ENCODE assay signal across 9 mouse cellular contexts in genomic region chr6:116128710-116129109, GRCm38 (mm10).
DNase-seq lines count a peak whose midpoint lies in the region; ATAC-seq and TF ChIP-seq lines count a peak whose summit lies in the region.
"Had no signal": no experiment of that assay in that cellular context is flagged by ENCODE, and none has a peak within 500 bp of the region (broad histone marks: within the 10 kb centered on the region; RNA-seq: fewer than 3 reads in every experiment).

No protein-coding gene starts in this region.

- peak; percentile 37 for DNase-seq in CD4-positive, CD25-positive, alpha-beta regulatory T cell, adult 2 months (ENCODE audit: low read depth, low spot score)
- peak; percentile 43 for DNase-seq in kidney, adult 2 months
- peak; percentile 76 for DNase-seq in NIH3T3 (ENCODE audit: low read depth)
- DNase-seq in heart, postnatal 36 days: peak; percentile 30 to 37
- no peak for DNase-seq in left cerebral cortex, adult 9 months (ENCODE audit: low spot score in 2 of 2)
- DNase-seq in layer of hippocampus, adult 8-10 months (ENCODE audit: low spot score in 2 of 2): no peak

- WGBS in kidney, adult 2 months: 3% methylated on average over 1 of the region's 1 CpGs
- WGBS in kidney, embryonic 15.5 days: 3% methylated on average over 1 of the region's 1 CpGs

- H3K4me1 ChIP-seq in kidney, adult 2 months (ENCODE audit: control insufficient read depth, insufficient read depth, low read length): no peaks in the 10 kb centered on the region; the same call in 1 of the 2 replicates
- no peaks in the 10 kb centered on the region for H3K4me1 ChIP-seq in kidney, embryonic 15.5 days

- H3K27me3 ChIP-seq in kidney, adult 2 months (replicated peaks; ENCODE audit: control insufficient read depth, insufficient read depth, low read length): no peaks in the 10 kb centered on the region
- H3K27me3 ChIP-seq in kidney, embryonic 15.5 days: no peaks in the 10 kb centered on the region
- H3K27me3 ChIP-seq: limb, embryonic 15.5 days had no signal

- no peak overlapping the region for H3K27ac ChIP-seq in kidney, adult 2 months (ENCODE audit: insufficient read depth, low read depth, low read length)
- no peak overlapping the region for H3K27ac ChIP-seq in kidney, embryonic 15.5 days
- H3K27ac ChIP-seq: limb, embryonic 15.5 days had no signal

- H3K36me3 ChIP-seq in kidney, adult 2 months (ENCODE audit: control insufficient read depth, insufficient read depth, low read length): no peaks in the 10 kb centered on the region
- peaks cover 6% of the 10 kb centered on the region for H3K36me3 ChIP-seq in kidney, embryonic 15.5 days

- no peaks in the 10 kb centered on the region for H3K9me3 ChIP-seq in kidney, embryonic 15.5 days (replicated peaks)
- H3K9me3 ChIP-seq: limb, embryonic 15.5 days had no signal

- TF ChIP-seq CTCF in kidney, adult 2 months (conservative IDR thresholded peaks at IDR 0.05; ENCODE audit: insufficient read depth, insufficient read length, low read depth, low read length): no peak

- H3K9ac ChIP-seq in kidney, embryonic 15.5 days: no peak overlapping the region
- H3K9ac ChIP-seq: limb, embryonic 15.5 days had no signal

- H3K4me3 ChIP-seq in kidney, adult 2 months (ENCODE audit: insufficient read depth, low read depth, low read length): no peak overlapping the region
- no peak overlapping the region for H3K4me3 ChIP-seq in kidney, embryonic 15.5 days (replicated peaks)
- H3K4me3 ChIP-seq: limb, embryonic 15.5 days had no signal

- no peak for TF ChIP-seq POLR2A in kidney, adult 2 months (IDR thresholded peaks at IDR 0.05; ENCODE audit: low read depth, low read length)

- intact Hi-C loops in heart, postnatal 36 days (cut with DNase I): loop anchor here (1.0 to 5.0 kb wide), 3 partner anchors 118 to 281 kb away; no protein-coding TSS in a partner anchor

- no peak for ATAC-seq in CD4-positive, CD25-positive, alpha-beta regulatory T cell, adult 4 months
- ATAC-seq in kidney, embryonic 15.5 days (replicated peaks; ENCODE audit: low FRiP score): no peak

- no peak overlapping the region for H3K4me2 ChIP-seq in kidney, embryonic 15.5 days
- H3K4me2 ChIP-seq: limb, embryonic 15.5 days had no signal

Comparison
In these comparisons a context has a peak if more than half of its experiments do, and no peak if none do; other contexts are left out.
1. DNase-seq: peak in CD4-positive, CD25-positive, alpha-beta regulatory T cell, adult 2 months (single experiment), kidney, adult 2 months (single experiment), NIH3T3 (single experiment) and heart, postnatal 36 days (2 of 2); none in left cerebral cortex, adult 9 months (0 of 2) and layer of hippocampus, adult 8-10 months (0 of 2).